Mouse (Mus musculus): ENCODE measurements around the gene Foxn3. TPM values are rescaled to one million over a fixed set of nuclear protein-coding genes. Genes with fewer than 3 reads are reported as not detected.

Gene Foxn3
- total RNA-seq, 2 experiments from 2014 or later: 49.9 to 51.2 TPM

DNA sequence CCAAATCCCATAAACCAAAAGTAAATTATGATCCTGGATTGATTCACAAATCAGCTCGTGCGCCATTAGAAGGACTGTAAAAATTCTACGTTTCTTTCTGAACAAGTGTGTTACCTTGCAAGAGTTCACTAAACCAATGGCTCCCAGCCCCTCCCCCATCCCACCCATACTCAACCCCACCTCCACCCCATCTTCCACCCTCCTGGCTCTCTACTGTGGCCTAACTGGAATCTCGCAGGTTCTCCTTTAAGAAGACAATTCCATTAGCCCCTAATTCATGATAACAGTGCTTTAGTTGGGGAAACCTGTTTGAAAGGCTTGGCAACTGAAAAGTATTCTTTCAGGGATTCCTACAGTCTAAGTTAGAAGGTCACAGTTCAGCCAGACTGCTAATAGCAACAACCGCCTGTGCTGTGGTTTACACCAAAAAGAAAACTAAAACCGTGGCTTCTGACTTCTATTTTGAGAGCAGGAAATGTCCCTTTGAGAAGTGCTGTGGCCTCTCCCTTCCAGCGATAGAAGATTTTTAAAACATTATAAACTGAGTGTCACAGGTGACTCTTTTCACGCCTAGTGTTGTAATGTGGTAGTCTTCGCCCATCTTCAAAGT lies 1.0 kb upstream of the Foxn3 start:
- intact Hi-C loops (cut with DNase I): loop anchor here (5.0 kb wide), 3 partner anchors 172 to 467 kb away; no protein-coding TSS in a partner anchor

DNA sequence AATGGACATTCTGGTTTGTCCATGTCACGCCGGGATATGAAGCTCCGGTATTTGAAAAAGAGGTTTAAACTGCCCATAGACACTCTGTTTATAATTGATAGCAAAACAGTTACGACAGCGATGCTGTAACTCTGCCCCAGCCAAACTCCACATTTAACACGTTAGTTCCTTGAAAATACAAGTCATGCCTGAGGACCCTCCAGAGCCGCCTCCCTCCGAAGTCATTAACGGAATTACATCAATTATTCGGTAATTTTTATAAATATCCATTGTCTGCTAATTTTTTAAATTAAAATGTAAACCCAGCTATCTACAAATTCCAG lies 554 bp downstream of the Foxn3 start:
- no peak for DNase-seq (ENCODE audit: low spot score in 2 of 2)
- intact Hi-C loops (cut with DNase I): loop anchor here (1.0 to 5.0 kb wide), 4 partner anchors 64 to 466 kb away; no protein-coding TSS in a partner anchor

More for the DNA sequence above, 1.0 kb upstream of the Foxn3 start:
- DNase-seq (ENCODE audit: low spot score in 2 of 2): no peak

DNA sequence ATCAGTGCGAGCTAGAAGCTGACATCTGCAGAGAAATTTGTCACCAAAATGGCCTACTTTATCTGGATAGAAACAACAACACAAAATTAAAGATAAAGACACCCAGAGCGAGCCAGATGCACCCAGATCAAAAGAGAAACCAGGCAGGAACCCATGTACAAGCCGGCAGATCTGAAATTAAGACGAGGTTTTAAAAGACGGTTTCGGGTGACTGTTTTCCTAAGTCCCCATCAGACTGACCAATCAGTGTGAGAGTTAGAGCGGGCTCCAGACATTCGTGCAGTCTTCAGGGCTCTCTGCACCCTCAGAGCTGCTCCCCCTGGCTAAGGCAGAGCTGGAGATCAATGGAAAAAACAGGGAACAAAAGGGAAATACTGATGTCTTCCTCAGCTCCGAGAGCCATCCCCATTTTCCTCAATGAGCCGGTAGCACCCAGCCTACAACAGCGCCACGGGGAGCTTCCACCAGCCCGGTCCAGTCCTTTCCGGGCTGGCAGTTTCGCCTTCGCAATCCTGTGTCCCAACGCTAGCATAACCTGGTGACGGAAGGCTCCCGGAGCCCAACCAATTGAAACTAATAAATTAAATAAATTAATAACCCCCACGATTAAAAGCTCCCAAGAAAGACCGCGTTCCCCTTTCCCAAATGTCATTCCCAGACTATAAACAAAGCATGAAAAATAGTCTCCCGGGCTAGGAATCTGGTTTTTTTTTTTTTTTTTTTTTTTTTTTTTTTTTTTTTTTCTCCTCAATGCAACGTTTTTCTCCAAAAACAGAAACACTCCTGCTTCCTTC lies 1.1 kb downstream of the Foxn3 start:
- DNase-seq (ENCODE audit: low spot score in 2 of 2): peak; percentile 53 to 62
- intact Hi-C loops (cut with DNase I): loop anchor here (5.0 kb wide), 3 partner anchors 170 to 465 kb away; no protein-coding TSS in a partner anchor

DNA sequence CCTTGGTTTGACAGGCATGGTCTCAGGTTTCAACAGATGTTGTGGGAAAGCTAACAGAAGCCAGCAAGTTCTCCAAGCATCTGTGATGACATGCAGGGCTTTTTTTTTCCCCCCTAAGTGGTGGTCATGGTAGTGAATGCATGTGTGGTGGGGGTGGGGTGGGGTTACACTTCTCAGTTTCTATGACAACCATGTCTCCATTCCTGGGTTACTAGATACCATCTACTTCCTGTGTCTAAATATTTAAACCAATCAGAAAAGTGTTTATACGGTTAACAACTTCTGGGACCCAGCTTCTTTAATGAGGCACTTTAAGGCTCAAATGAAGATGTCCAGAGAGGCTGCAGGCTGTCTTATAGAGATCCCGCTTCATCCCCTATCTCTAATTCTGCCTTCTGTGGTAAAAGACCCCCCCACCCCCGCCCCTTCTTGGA lies 2.0 kb downstream of the Foxn3 start:
- no peak for DNase-seq (ENCODE audit: low spot score in 2 of 2)

DNA sequence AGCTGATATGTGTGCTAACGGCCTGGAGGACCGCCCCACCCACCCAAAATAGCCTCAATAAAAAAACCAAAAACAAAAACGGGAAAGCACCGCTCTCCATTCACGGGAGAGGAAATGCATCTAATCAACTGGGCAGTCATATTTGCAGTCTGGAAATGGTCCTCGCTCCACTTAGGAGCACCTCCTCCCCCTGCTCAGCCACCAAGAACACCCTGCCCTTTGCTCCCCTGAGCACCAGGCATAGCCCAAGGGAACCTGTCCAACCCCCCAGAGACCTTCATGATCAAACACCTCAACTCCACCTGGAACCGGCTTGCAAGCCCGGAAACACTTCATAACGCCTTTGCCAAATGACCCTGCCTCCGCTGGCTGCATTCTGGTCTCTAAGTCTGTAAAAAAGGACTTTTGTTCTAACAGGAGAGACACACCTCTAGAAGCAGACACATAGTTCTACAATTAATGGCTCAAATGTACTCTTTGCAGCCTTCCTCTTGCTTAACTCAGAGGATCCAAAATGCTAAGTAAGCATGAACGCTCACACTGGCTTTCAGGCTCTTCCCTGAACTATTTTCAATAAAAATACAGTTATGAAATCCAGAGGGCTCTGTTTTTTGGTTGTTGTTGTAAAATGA lies 2.6 kb downstream of the Foxn3 start:
- DNase-seq (ENCODE audit: low spot score in 2 of 2): no peak
- intact Hi-C loops (cut with DNase I): loop anchor here (5.0 kb wide), 3 partner anchors 169 to 464 kb away; no protein-coding TSS in a partner anchor

More for the DNA sequence above, 2.0 kb downstream of the Foxn3 start:
- intact Hi-C loops (cut with DNase I): loop anchor here (5.0 kb wide), 3 partner anchors 169 to 464 kb away; no protein-coding TSS in a partner anchor

DNA sequence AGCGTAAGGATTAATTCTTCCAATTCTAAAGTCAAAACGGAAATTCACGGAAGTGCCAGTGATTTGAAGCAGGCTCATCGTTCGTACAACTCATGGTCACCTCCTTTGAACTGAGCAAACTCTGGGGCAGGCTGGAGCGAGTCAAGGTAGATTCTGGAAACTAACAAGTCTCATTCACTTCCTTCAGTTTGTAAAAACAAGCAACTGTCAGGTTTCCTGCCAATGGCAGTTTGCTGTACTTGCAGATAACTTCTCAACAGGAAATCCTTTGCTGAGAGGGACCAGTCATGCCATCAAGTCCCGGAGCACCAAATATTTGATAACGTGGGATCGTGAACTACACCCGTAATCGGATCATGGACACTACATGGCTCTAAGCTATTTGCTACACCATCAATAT lies 3.9 kb downstream of the Foxn3 start:
- no peak for DNase-seq (ENCODE audit: low spot score in 2 of 2)
- intact Hi-C loops (cut with DNase I): no loop called here

DNA sequence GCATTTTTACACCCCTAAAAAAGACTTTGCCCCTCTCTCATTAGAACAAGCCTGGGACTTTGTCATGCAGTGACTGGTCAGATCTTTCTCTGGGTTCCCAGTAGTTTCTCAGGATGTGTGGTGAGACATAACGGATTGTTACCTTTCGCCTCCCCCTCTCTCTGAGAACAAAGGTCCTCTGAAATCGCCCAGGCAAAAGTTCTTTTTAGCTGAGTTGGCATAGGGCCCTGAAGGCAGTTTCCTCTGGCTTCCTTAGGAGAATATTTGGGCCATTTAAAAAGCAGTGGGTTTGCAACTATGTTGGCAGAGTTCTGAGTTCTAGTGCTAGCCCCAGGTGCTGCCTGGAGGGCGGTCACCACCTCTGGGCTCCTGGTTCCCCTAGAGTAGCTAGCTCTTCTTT lies 4.9 kb downstream of the Foxn3 start:
- intact Hi-C loops (cut with DNase I): no loop called here
- DNase-seq (ENCODE audit: low spot score in 2 of 2): no peak

DNA sequence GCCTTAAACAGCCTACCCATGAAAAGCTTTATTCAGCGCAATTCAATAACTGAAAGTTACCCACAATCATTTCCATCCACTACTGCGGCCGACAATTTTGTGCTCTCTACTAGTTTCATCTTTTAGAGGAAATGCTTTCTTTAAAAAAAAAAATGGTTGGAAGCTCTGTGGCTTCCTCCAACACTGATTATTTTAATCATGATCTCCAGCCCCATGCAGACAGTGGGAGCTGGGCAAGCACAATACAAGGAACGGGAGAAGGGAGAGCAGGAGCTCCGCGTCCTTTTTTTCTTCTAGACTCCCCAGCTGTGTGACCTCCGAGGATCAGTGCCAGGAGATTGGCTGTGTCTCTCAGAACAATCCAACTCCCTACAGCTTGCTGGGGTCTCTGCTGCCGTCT lies 5.9 kb downstream of the Foxn3 start:
- DNase-seq (ENCODE audit: low spot score in 2 of 2): no peak
- intact Hi-C loops (cut with DNase I): no loop called here

DNA sequence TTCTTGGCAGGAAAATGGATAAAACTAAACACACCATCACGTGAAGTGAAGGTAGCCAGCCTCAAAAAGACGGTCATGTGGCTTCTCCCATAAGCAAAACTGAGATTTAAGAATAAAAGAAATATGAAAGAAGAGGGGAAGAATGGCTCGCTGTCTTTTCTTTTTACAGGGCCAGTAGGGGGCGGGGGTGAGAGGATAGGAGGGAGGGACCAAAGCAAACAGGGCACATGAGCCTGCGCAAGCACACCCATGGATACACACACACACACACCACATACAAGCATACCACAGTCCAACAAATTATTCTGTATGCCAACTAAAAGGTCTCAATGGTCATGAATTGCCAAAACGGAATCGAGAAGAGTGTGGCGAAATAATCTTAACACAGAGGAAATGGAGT lies 12.8 kb downstream of the Foxn3 start:
- no peak for DNase-seq (ENCODE audit: low spot score in 2 of 2)
- intact Hi-C loops (cut with DNase I): no loop called here

DNA sequence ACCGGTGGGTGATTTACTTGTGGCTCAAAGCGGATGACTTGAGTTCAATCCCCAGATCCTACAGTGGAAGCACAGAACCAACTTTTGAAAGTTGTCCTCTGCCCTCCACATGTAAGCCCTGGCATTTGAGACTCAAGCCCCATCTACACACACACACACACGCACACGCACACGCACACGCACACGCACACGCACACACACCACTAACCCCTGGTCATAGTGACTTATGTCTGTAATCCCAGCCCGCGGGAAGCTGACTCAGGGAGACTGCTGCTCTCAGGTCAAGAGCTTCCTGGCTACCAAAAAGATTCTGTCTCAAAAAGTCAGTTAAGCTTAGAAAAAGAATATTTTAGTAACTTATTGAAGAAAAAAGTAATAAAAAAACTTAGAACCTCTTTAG lies 13.6 kb downstream of the Foxn3 start:
- intact Hi-C loops (cut with DNase I): no loop called here

DNA sequence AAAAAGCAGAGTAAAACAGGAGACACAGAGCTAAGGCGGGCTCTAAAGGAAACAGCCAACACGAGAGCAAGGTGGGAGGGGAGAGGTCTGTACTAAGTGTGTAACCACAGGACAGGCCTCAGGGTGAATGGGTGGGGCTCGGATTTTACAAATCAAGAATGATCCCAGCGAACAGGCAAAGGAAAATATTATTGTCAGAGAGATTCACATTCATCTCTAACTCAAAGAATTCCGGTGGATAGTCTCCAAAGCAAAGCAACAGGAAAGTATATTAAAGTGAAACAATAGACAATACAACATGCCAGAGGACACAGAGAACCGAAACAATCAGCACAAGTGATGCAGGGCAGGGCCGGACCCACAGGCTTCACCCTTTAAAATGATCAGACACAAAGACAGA lies 15.0 kb downstream of the Foxn3 start:
- no peak for DNase-seq (ENCODE audit: low spot score in 2 of 2)
- intact Hi-C loops (cut with DNase I): no loop called here

More for the DNA sequence above, 13.6 kb downstream of the Foxn3 start:
- DNase-seq (ENCODE audit: low spot score in 2 of 2): no peak

DNA sequence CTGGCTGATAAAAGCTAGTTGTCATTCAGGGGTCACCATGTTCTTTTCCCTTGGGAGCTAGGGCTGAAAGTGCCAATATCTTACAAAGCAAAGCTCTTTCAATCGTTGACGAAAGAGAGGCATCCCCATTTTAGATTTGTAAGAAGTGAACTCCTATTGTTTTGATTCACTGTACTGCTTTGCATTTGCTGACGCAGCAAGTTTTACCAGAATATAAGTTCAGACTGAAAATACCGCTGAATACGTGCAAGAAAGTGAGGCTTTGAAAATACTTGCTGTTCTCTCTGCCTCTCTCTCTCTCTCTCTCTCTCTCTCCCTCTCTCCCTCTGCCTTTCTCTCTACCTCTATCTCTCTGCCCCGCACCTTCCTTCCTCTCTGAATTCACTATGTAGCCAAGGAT lies 16.1 kb downstream of the Foxn3 start:
- DNase-seq (ENCODE audit: low spot score in 2 of 2): no peak
- intact Hi-C loops (cut with DNase I): no loop called here

DNA sequence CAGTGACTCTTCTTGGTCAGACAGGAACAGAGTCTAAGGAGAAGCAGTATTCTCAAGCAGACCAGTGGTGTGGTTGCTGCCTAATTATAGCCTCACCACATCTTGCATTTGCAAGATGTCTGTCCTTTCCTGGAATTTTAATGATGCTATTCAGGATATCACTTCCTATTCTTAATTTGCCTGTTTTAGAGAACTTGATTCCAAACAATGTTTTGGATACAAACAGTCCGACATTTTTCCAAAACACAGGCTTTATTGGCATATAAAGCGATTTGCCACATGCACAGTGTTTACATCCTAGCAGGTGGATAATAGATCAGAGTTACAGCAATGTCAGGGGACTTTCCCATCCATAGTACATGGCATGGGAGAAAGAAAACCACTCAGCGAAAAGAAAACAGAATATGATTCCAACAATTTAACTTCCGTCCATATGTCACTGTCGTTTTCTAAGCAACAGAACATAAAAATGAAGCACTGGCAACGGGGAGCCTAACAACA lies 18.1 kb downstream of the Foxn3 start:
- intact Hi-C loops (cut with DNase I): no loop called here
- no peak for DNase-seq (ENCODE audit: low spot score in 2 of 2)

DNA sequence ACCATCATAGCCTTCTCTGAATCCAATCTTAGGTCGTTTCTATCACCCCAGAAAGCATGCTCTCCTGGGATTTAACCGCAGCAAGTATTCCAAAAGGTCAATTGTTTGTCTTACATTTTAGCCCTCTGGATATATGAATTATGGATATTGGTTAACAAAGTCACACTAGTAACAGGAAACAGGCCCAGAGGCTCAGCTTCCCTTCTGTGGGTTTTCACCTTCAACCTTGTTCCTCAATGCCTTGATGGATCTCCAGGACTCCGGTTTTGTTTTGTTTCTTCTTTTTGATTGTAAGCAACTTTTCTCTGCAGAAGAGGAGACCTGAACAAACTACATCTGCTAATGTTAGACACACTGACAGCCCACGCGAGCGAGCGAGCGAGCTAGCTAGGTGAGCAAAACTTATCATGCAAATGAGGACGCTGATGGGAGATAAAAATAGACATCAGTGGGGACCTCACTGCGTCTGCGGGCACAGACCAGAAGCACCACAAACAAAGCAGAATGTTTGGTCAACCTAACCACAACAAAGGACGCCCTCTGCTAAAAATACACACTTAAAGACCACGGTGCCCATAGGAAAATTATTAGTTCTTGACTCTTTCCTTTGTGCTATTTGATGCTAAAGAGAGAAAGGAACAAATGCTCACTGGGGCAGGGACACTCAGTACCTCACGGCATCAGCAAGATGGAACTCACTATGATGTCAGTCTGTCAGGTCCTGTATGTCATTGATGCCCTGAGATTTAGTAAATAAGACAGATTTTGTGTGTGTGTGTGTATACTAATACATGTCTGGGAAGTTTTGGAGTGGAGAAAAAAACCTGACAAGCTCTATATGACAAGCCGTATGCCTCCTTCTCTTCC lies 18.9 kb downstream of the Foxn3 start:
- DNase-seq (ENCODE audit: low spot score in 2 of 2): no peak
- intact Hi-C loops (cut with DNase I): no loop called here

DNA sequence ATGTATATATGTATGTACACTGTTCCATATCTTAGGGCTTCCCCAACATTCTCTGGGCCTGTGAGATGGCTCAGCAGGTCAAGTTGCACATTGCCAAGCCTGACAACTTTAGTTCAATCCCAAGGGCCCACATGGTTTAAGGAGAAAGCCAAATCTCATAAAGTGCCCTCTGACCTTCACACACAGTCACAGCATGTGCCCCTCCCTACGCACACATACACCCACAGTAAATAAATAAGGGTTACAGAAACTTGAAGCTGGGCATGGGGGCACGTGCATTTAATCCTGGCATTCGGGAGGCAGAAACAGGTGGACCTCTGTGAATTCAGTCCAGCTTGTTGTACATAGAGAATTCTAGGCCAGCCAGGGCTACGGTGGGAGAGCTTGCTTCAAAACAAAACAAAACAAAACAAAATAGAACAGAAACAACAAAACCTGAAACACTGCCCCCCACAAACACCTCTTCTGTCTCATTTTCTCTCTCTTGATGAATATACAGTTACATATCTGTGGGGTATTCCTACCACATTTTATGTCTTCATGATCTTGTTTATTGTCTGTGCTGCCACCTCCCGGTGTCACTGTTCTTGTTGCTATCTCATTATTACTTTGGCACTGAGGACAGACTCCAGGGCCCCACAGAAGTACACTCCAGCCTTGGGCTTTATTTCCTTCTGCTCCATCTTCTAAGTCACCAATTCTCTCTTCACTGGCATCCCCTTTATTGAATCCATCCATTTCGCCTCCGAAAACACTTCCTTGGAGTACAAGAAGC lies 19.8 kb downstream of the Foxn3 start:
- intact Hi-C loops (cut with DNase I): no loop called here
- no peak for DNase-seq (ENCODE audit: low spot score in 2 of 2)

DNA sequence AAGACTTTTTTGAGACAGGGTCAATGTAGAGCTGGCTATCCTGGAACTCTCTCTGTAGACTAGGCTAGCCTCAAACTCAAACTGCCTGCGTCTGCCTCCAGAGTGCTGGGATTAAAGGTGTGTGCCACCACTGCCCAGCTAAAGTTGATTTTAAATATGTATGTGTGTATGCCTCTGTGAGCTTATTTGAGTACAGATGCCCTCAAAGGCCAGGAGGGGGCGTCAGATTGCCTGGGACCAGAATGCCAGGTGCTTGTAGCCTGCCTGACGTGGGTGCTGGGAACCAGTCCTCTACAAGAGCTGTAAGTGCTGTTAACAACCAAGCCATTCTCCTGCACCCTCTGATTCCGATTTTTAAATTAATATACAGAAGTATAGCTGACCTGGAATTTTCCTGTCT lies 23.2 kb downstream of the Foxn3 start:
- DNase-seq (ENCODE audit: low spot score in 2 of 2): no peak
- intact Hi-C loops (cut with DNase I): no loop called here

DNA sequence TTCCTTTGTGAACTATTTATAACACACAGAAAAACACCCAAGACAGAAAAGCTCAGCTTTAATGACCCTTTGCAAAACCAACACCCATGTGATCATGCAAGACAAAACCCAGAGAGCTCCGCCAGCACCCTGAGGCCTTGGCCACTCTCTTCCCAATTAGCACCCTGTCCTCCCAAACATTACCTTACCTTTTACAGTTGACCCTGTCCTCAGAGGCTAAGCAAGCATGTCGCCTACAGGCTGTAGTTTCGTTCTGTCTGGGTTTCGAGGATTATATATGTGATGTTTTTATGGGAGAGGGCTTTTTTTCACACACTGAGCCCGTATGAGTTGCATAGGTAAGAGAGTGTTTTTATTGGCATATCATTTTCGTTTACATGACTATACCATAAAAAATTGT lies 26.1 kb downstream of the Foxn3 start:
- DNase-seq (ENCODE audit: low spot score in 2 of 2): no peak
- intact Hi-C loops (cut with DNase I): no loop called here

DNA sequence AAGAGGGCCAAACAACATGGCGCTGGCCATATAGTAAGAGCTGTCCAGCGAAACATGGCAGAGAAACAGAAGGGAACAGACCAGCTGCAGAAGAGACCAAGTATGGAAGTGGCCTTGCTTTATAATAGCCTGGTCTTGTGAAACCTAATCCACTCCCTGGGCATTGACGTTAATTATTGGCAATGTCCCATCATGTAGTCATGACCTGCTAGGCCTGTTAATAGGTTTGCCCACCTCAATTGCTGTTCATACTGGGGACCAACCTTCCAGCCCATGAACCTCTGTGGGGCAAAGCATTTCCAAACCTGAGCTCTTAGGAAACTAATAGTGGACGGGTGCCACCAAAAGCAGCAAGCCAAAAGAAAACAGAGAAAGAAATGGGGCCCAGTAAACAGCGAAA lies 27.0 kb downstream of the Foxn3 start:
- intact Hi-C loops (cut with DNase I): no loop called here
- DNase-seq (ENCODE audit: low spot score in 2 of 2): no peak

DNA sequence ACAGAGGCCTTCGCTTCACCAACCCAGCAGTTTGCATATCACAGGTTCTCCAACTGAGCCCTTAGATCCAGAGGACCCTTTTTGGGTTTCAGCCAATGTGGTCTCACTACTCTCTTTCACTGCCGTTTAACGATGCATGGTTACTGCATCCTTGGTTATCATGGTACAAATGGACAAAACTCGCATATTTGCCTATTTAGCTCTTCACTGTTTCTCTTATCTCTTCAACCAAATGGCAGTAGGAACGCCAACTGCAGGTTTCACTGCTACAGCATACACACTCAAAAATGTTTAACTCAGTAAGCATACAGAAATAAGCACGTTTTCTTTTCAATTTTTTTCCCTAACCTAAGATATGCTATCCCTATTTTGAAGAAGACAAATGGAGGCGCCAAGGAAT lies 31.0 kb downstream of the Foxn3 start:
- intact Hi-C loops (cut with DNase I): no loop called here
- no peak for DNase-seq (ENCODE audit: low spot score in 2 of 2)

All from left cerebral cortex, postnatal 36 days (tissue).